Mouse (Mus musculus) erythroblast, embryonic 14.5 days (primary cell): ENCODE data around the gene 1700092M07Rik.

ENCODE experiments used
- GATA1 ChIP-seq: IDR thresholded peaks from 2 replicates; pipeline ENCODE4 v1.6.1; 2012; ENCODE audit warnings: low read length, inconsistent platforms, mixed read lengths
- TAL1 ChIP-seq: IDR thresholded peaks from 3 replicates; pipeline ENCODE4 v1.6.1; 2012; ENCODE audit warnings: low read length, inconsistent platforms, mixed read lengths

- TF ChIP-seq TAL1 (no peak), GATA1 (no peak)
These were observed 15.1 kb downstream of the 1700092M07Rik start for GRCm38 (mm10) chr19:8755652-8756051.
